Mouse (Mus musculus) heart, embryonic 11.5 days (tissue): ENCODE results near the gene Ttpal. TPM values are rescaled to one million over a fixed set of nuclear protein-coding genes. Genes with fewer than 3 reads are reported as not detected.

Source experiments
- ATAC-seq: fragments of 200-750 bp; cut with Nextera tagmentation; replicated peaks from 2 replicates; pipeline ENCODE4 v1.8.0; 2017; ENCODE audit warnings: moderate library complexity; ENCODE audit not compliant: insufficient number of reproducible peaks, low FRiP score, low TSS enrichment
- H3K27ac ChIP-seq: fragments of 300-500 bp; sonication (generic); 2 replicates; pipeline ENCODE4 v1.5.1; 2014; ENCODE audit warnings: mild to moderate bottlenecking, low read depth, low read length
- H3K27me3 ChIP-seq: fragments of 300-500 bp; sonication (generic); 2 replicates; pipeline ENCODE4 v1.6.1; 2014; ENCODE audit warnings: mild to moderate bottlenecking, low read length, mixed read lengths; ENCODE audit not compliant: control insufficient read depth, insufficient read depth
- H3K36me3 ChIP-seq: fragments of 300-500 bp; sonication (generic); 2 replicates; pipeline ENCODE4 v1.6.1; 2014; ENCODE audit warnings: mild to moderate bottlenecking, low read length, moderate library complexity, mixed read lengths; ENCODE audit not compliant: control insufficient read depth, insufficient read depth
- H3K4me1 ChIP-seq: fragments of 300-500 bp; sonication (generic); 2 replicates; pipeline ENCODE4 v1.6.1; 2014; ENCODE audit warnings: low read length; ENCODE audit not compliant: control insufficient read depth, insufficient read depth
- H3K4me2 ChIP-seq: fragments of 300-500 bp; sonication (generic); 2 replicates; pipeline ENCODE4 v1.6.1; 2014; ENCODE audit warnings: mild to moderate bottlenecking, moderate library complexity
- H3K4me3 ChIP-seq: fragments of 300-500 bp; sonication (generic); 2 replicates; pipeline ENCODE4 v1.5.1; 2014; ENCODE audit warnings: low read depth, low read length
- H3K9ac ChIP-seq: fragments of 300-500 bp; sonication (generic); 2 replicates; pipeline ENCODE4 v1.6.1; 2014; ENCODE audit warnings: mild to moderate bottlenecking, low read depth, low read length, moderate library complexity
- H3K9me3 ChIP-seq: fragments of 300-500 bp; sonication (generic); replicated peaks from 2 replicates; pipeline ENCODE4 v1.6.1; 2016; ENCODE audit warnings: low read length; ENCODE audit not compliant: control insufficient read depth
- WGBS: fragments of 180-500 bp; shearing (Covaris S2); extraction: QIAGEN DNeasy Blood & Tissue Kit; methylation state at CpG from one replicate; pipeline ENCODE4 v1.1.7; 2014; ENCODE audit not compliant: insufficient replicate concordance; 5-methylcytosine and 5-hydroxymethylcytosine counted together
- polyA plus RNA-seq: library from polyadenylated mRNA; unstranded; fragments of >200 nt; fragmentation: Nextera tagmentation; extraction: Ambion mirVana; gene quantifications from 2 replicates; pipeline ENCODE4 v1.2.1, GENCODE M21; 2014

Gene Ttpal
- polyA plus RNA-seq, 1 experiment from 2014 or later: 28.2 TPM

DNA sequence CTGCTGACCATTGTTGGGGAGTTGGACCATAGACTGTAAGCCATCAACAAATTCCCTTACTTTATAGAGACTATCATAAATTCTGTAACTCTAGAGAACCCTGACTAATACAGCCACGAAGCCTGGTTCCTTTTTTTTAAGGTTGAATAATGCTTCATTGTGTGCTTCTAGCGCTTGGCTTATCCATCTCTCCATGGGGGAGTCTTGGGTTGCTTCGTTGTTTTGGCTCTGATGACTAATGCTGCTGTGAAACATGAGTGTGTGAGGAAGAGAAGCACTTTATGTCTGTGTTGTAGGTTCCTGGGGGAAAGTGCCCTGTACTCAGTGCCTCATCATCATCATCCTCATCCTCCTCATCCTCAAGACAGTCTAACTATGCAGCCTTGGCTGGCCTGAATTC lies 61.8 kb downstream of the Ttpal start:
- H3K27ac ChIP-seq: no peak overlapping the region
- no peak for ATAC-seq
- no peaks in the 10 kb centered on the region for H3K27me3 ChIP-seq
- no peaks in the 10 kb centered on the region for H3K36me3 ChIP-seq
- H3K4me2 ChIP-seq: no peak overlapping the region
- no peaks in the 10 kb centered on the region for H3K9me3 ChIP-seq
- H3K4me3 ChIP-seq: no peak overlapping the region
- WGBS: 66% methylated on average over 3 of the region's 3 CpGs
- peaks cover 14% of the 10 kb centered on the region; the same call in 1 of the 2 replicates for H3K4me1 ChIP-seq
- H3K9ac ChIP-seq: peak overlapping the region; percentile 1; the same call in 1 of the 2 replicates

DNA sequence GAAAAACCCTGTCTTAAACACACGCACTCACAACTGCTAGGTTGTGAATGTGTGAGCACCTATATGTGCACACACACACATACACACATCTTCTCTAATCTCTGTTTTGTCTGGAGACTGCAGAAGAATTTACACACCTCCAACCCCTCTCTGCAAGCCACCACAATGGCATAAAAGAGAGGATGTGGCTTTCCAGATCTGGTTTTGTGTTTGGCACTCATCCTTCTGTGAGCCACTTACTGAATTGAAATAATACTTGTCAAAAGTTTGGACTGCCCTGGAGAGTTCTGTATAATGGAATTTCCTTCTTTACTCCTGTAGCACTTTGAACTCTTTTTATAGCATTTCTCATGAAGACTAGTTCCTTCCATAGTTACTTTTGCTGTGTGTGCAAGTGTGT lies 64.9 kb downstream of the Ttpal start:
- H3K36me3 ChIP-seq: no peaks in the 10 kb centered on the region
- no peak overlapping the region for H3K27ac ChIP-seq
- H3K9me3 ChIP-seq: no peaks in the 10 kb centered on the region
- WGBS: 93% methylated on average over 1 of the region's 1 CpGs
- no peak overlapping the region for H3K4me2 ChIP-seq
- no peak for ATAC-seq
- H3K27me3 ChIP-seq: no peaks in the 10 kb centered on the region
- peaks cover 3% of the 10 kb centered on the region; the same call in 1 of the 2 replicates for H3K4me1 ChIP-seq
- H3K4me3 ChIP-seq: no peak overlapping the region
- H3K9ac ChIP-seq: no peak overlapping the region

Other genes with a start within 250 kb of the Ttpal start
- gene Jph2, start 204.3 kb upstream of the Ttpal start, polyA plus RNA-seq: 19.5 and 22.7 TPM in 2 replicates
- gene Oser1, start 177.6 kb upstream of the Ttpal start, polyA plus RNA-seq: 60.8 and 64.1 TPM in 2 replicates
- 0.31 and 0.64 TPM in 2 replicates for gene Gdap1l1, start 163.8 kb upstream of the Ttpal start, polyA plus RNA-seq
- gene Fitm2, start 129.7 kb upstream of the Ttpal start, polyA plus RNA-seq: 11.6 and 14.6 TPM in 2 replicates
- gene R3hdml, start 110.0 kb upstream of the Ttpal start, polyA plus RNA-seq: 0.27 TPM in 1 of 2 replicates, not detected in the other
- 0.04 and 0.56 TPM in 2 replicates for gene Hnf4a, start 95.5 kb upstream of the Ttpal start, polyA plus RNA-seq
- 77.5 and 79.0 TPM in 2 replicates for gene Serinc3, start 42.8 kb downstream of the Ttpal start, polyA plus RNA-seq
- gene Pkig, start 56.1 kb downstream of the Ttpal start, polyA plus RNA-seq: 249 and 252 TPM in 2 replicates
- 3.8 and 4.3 TPM in 2 replicates for gene Ada, start 147.9 kb downstream of the Ttpal start, polyA plus RNA-seq
- 0.14 and 0.17 TPM in 2 replicates for gene Ccn5, start 218.5 kb downstream of the Ttpal start, polyA plus RNA-seq